Mouse (Mus musculus) G1E-ER4 (cell line): ENCODE measurements around the gene Gtf2e1. TPM values are rescaled to one million over a fixed set of nuclear protein-coding genes. Genes with fewer than 3 reads are reported as not detected.

Experiments
- GATA1 ChIP-seq: IDR thresholded peaks from one replicate; pipeline ENCODE4 v1.8.0; 2012; ENCODE audit warnings: low read length, inconsistent platforms
- polyA plus RNA-seq: library from polyadenylated mRNA; stranded (reverse); fragments of >175 nt; gene quantifications from 2 replicates; pipeline ENCODE4 v1.2.3, GENCODE M21; 2012

The Gtf2e1 gene
- polyA plus RNA-seq: 4.5 and 5.9 TPM in 2 replicates

- TF ChIP-seq GATA1: no peak
Observed at GRCm38 (mm10) chr16:37539611-37540580, at the start of gene Gtf2e1, which contains the start of gene Rabl3. Gene Gtf2e1 (minus strand): TSS chr16:37539789. Gene Rabl3 (plus strand): TSS chr16:37539885.

GRCm38 (mm10) chr16:37585129-37585563 is 45.6 kb upstream of the Gtf2e1 start:
- TF ChIP-seq GATA1: no peak

GRCm38 (mm10) chr16:37584218-37585035 is 44.8 kb upstream of the Gtf2e1 start:
- TF ChIP-seq GATA1: no peak

GRCm38 (mm10) chr16:37583801-37584200 is 44.2 kb upstream of the Gtf2e1 start:
- TF ChIP-seq GATA1: no peak

- no peak for TF ChIP-seq GATA1
Observed at GRCm38 (mm10) chr16:37583306-37583705, 43.7 kb upstream of the Gtf2e1 start.

- no peak for TF ChIP-seq GATA1
Observed at GRCm38 (mm10) chr16:37581901-37582300, 42.3 kb upstream of the Gtf2e1 start.

- no peak for TF ChIP-seq GATA1
Observed at GRCm38 (mm10) chr16:37580651-37581050, 41.1 kb upstream of the Gtf2e1 start.

- no peak for TF ChIP-seq GATA1
Observed at GRCm38 (mm10) chr16:37579994-37580393, 40.4 kb upstream of the Gtf2e1 start, which contains the start of gene Hgd. Gene Hgd (plus strand): TSS chr16:37580153.

- TF ChIP-seq GATA1: no peak
Observed at GRCm38 (mm10) chr16:37579591-37579990, 40.0 kb upstream of the Gtf2e1 start.

GRCm38 (mm10) chr16:37575325-37575724 is 35.7 kb upstream of the Gtf2e1 start:
- no peak for TF ChIP-seq GATA1

GRCm38 (mm10) chr16:37573061-37573460 is 33.5 kb upstream of the Gtf2e1 start:
- TF ChIP-seq GATA1: no peak

- TF ChIP-seq GATA1: no peak
Observed at GRCm38 (mm10) chr16:37572117-37572754, 32.6 kb upstream of the Gtf2e1 start.

GRCm38 (mm10) chr16:37571554-37571953 is 32.0 kb upstream of the Gtf2e1 start:
- TF ChIP-seq GATA1: no peak

- no peak for TF ChIP-seq GATA1
Observed at GRCm38 (mm10) chr16:37567113-37568050, 27.8 kb upstream of the Gtf2e1 start.
